Mouse (Mus musculus) heart, adult 9 months (tissue): ENCODE results near the gene Pcdh11x.
"Not testable (repeated sequence)": the region's sequence is repeated elsewhere in the genome, so short reads cannot be mapped to it uniquely, and the experiment has no call there.

Experiments used
- DNase-seq, 2 experiments: peaks; one replicate each; pipeline ENCODE4 v3.0.0; 2022; ENCODE audit warnings: low spot score in 2 of 2

Gene Pcdh11x

GRCm38 (mm10) chrX:120290011-120290899 is at the start of gene Pcdh11x:
Gene Pcdh11x, plus strand, starts transcription at chrX:120290259.
- DNase-seq: no peak

DNA sequence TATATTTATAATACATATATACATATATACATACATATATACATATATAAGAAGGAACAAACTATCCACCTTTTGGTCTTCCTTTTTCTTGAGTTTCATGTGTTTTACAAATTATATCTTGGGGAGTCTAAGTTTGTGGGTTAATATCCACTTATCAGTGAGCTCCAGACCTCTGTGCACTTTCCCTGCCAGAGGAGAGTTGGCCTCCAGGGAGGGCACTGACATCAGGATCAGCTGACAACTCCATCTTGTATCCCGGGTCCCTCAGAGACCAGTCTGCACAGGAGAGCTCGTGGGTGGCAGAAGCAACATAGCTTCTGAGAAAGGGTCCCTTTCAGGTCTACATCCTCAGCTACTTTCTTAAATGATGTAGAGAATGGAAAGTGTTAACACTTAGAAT is 30.0 kb upstream of the Pcdh11x start:
- no peak for DNase-seq

DNA sequence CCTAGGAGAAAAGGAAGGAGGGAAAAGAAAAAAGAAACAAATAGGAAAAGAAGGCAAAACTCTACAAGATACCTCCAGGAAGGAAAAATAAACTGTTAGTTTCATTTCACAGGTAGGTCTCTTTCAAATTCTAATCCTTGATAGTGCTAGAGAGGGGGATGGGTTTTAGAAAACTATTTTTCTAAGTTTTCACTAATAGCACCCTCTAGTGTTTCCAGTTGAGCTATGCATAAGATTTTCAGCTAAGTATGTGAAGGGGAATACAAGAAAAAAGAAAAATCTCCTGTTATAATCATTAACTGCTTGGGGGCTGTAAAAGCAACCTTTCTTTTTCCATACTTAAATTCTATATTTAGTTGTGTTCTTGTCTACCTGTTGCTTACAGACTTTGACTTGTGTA is 4.5 kb upstream of the Pcdh11x start:
- no peak for DNase-seq

GRCm38 (mm10) chrX:120287502-120287901 is 2.6 kb upstream of the Pcdh11x start:
- no peak for DNase-seq

DNA sequence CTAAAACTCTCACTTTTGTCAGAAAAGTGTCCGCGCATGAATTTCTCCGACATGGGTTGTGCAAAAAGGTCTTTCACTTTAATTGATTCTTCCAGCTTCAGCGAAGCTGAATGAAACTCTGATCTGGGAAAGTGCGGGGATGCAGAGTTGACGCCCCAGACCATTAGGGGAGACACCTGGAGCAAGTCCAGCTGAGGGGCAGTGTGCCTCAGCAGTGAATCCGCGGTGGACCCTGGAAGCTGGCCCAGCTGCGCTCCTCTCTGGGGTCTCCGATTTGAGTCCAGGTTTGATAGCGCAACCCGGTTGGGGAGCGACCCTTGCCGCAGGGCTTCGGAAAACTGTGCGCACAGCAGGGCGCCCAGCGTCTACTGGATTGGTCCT is 831 bp downstream of the Pcdh11x start:
- no peak for DNase-seq

GRCm38 (mm10) chrX:120291696-120292095 is 1.6 kb downstream of the Pcdh11x start:
- no peak for DNase-seq

DNA sequence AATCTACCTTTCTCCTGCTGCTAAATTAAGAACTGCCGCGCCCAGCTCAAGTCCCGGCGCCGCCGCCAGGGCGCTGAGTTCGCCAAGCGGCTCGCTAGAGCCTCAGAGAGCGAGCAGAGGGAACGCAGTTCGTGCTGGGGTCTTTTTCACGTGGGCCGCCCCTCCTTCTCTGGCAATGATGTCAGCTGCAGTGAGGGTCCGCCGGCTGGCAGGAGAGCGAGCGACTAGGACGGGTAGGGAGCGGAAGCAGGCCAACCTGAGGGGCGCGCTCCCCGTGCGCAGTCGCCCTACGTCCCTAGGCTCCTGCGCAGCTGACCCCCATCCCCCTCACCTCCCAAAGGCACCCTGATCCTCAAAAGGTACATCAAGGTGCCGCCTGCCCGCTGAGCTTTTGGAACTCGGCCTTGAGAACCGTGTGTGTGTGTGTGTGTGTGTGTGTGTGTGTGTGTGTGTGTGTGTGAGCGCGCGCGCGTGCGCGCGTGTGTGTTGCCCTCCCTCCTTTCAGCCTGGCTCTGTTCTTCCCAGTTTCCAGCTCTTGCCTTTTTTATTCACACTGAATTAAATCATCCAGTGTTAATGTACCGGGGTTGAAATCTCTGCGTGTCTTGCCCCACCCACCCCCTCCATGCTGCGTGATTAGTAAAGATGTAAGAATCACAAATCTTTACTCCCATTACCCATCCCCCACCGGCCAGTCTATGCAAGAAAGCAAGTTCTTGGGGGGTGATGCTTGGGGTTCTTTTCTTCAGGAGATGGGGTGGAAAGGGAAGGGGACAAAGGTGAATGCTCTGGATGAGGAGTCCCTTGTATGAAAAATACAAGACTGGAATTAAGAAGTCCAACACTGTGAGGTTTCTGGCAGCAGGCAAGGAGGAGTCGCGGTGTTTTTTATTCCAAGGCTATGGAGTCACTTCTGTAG is 3.0 kb downstream of the Pcdh11x start:
- no peak for DNase-seq

- no peak for DNase-seq
Observed at GRCm38 (mm10) chrX:120301469-120302175, 11.6 kb downstream of the Pcdh11x start.

DNA sequence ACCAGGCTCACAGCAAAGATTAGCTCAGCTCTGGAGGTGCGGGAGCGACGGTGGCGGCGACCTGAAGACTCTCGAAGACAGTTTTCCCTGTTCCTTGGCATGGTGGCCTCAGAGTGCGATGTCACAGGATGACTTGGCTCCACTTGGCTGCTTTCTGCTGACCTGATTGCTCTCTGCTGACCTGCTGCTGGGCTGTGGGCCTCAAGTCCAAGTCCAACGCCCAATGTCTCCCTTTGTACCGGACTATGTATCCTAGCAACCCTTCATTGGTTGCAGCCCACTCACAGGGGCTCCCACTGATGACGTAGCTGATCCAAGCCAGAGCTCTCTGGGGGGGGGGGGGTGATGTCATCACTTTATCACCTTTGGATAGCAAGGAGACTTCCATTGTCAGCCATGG is 22.9 kb downstream of the Pcdh11x start, which contains the start of gene H2afb3:
Gene H2afb3 (minus strand): TSS at position 101 of the 400 bp plus-strand sequence.
- DNase-seq: not testable (repeated sequence)

DNA sequence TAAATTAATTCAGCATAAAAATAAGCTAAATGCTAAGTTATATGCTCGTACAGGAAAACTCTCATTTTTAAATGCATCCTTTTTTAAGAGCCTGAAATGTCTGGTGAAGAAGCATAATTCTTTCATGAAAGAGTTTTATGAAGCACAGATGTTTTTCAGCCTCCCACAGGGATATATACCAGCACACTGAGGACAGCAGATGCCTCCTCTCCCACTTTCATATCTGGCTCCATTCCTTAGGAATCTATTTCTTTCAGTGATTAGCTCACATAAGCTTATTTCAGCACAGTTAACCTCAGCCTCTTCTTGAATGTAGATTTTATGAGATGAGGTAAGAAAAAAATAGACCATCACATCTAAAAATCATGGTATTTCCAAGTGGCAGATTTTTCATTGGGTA is 176.2 kb downstream of the Pcdh11x start:
- DNase-seq: no peak

- no peak for DNase-seq
Observed at GRCm38 (mm10) chrX:120486428-120486827, 196.4 kb downstream of the Pcdh11x start.

- no peak for DNase-seq
Observed at GRCm38 (mm10) chrX:120524986-120525385, 234.9 kb downstream of the Pcdh11x start.

DNA sequence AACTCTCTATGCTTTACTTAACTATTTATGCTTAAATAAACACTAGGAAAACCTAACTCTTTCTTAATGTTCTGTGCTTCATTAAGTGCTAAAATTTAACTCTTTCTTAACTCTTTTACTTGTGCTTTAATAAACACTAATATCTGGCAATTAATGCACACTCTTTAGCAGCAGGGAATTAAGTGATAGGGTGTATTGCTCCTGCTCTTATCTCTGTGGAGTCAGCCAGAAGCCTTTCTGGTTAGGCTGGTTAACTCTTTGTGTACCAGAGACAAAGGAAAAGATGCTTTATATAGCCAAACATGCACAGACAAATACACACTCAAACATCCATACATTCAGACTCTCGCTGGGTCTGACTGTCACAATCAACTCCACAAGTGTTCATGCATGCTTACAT is 309.2 kb downstream of the Pcdh11x start:
- no peak for DNase-seq

DNA sequence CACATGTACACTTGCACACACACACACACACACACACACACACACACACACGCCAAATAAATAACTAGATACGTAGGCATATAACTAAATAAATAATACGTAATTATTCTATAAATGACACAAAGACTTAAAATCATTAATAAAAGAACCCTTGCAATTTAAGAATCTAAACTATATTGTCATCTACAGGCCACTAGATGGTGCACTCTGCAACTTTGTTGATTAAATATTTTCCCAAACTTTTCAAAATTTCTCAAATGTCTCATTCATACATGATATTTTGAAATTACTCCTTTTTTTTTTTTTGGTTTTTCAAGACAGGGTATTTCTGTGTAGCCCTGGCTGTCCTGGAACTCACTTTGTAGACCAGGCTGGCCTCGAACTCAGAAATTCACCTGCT is 328.4 kb downstream of the Pcdh11x start:
- no peak for DNase-seq

GRCm38 (mm10) chrX:120670236-120670635 is 380.2 kb downstream of the Pcdh11x start:
- not testable (repeated sequence) for DNase-seq

DNA sequence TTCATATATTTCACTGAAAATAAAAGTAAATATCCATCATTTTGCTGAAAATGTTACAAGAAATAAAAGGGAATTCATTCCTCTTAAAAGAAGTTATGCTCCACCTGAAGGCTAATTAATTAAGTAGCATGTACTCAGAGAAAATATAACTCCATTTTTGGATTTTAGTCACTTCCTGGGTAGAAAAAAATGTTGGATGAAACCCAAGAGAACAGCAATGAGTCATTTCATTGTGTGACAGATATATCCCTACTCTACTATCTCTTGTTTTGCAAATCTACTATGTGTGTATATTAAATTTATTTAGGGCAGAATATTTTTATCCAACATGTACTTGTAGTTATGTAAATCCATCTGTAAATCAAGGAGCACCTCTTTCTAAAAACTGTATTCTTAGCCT is 444.1 kb downstream of the Pcdh11x start:
- no peak for DNase-seq

GRCm38 (mm10) chrX:120735792-120736191 is 445.7 kb downstream of the Pcdh11x start:
- no peak for DNase-seq

DNA sequence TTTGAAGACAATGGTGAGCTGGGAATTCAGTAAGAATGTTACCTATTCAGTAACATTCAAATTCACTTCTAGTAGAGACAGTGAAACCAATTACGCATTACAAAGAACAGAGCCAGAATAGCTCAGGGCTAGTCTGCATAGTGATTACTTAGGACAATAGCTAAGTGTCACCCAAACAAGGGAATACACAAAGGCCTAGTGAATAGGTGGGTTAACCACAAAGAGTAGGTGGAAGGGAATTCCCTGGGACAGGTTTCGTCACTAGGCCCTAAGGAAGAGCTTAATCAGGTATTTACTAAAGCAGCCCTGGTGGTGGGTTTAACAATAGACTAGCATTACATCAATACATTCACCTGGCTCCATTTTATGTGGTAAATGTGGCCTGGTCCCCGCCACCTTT is 654.5 kb downstream of the Pcdh11x start:
- DNase-seq: no peak
